Mouse (Mus musculus): ENCODE data around the gene Olfr611.
"Not testable (repeated sequence)": the region's sequence is repeated elsewhere in the genome, so short reads cannot be mapped to it uniquely, and the experiment has no call there.

DNA sequence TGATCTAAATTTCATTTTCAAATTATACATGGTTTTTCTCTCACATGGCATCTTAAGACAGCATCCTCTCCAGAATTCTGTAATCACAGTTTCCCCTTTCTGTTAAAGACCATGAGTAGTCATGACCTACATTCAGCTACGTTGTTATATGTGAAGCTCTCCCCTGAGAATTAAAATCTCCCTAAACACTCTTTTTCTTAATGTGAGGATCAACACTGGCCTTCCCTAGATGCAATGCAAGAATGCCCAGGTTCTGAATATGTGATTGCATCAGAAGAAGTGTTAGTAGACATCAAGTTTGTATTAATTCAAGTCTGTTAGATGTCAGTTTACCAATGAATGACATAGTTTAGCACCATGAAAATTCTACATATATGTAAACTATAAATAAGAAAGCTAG, at the start of gene Olfr611:
- TF ChIP-seq CTCF (IDR thresholded peaks at IDR 0.05; ENCODE audit: control insufficient read depth, insufficient read depth, insufficient replicate concordance, low read depth, low read length); POLR2A (IDR thresholded peaks at IDR 0.05; ENCODE audit: control insufficient read depth, low read depth, low read length): not testable (repeated sequence)
